Mouse (Mus musculus) kidney, embryonic 15.5 days (tissue): ENCODE measurements around the gene Rabac1. TPM values are rescaled to one million over a fixed set of nuclear protein-coding genes. Genes with fewer than 3 reads are reported as not detected.

Experiments
- ATAC-seq: fragments of 200-750 bp; cut with Nextera tagmentation; replicated peaks from 2 replicates; pipeline ENCODE4 v1.8.0; 2017; ENCODE audit warnings: moderate TSS enrichment; ENCODE audit not compliant: low FRiP score
- H3K27ac ChIP-seq: fragments of 300-500 bp; sonication (generic); 2 replicates; pipeline ENCODE4 v1.5.1; 2015; ENCODE audit warnings: mild to moderate bottlenecking, inconsistent platforms
- H3K27me3 ChIP-seq: fragments of 300-500 bp; sonication (generic); 2 replicates; pipeline ENCODE4 v1.6.1; 2015; ENCODE audit warnings: inconsistent platforms
- H3K36me3 ChIP-seq: fragments of 300-500 bp; sonication (generic); 2 replicates; pipeline ENCODE4 v1.6.1; 2015; ENCODE audit warnings: inconsistent platforms
- H3K4me1 ChIP-seq: fragments of 300-500 bp; sonication (generic); 2 replicates; pipeline ENCODE4 v1.6.1; 2015; ENCODE audit warnings: inconsistent platforms
- H3K4me2 ChIP-seq: fragments of 300-500 bp; sonication (generic); 2 replicates; pipeline ENCODE4 v1.6.1; 2015; ENCODE audit warnings: moderate library complexity, mild to moderate bottlenecking, inconsistent platforms
- H3K4me3 ChIP-seq: fragments of 300-500 bp; sonication (generic); replicated peaks from 2 replicates; pipeline ENCODE4 v1.5.1; 2015; ENCODE audit warnings: mild to moderate bottlenecking, inconsistent platforms
- H3K9ac ChIP-seq: fragments of 300-500 bp; sonication (generic); 2 replicates; pipeline ENCODE4 v1.6.1; 2015; ENCODE audit warnings: mild to moderate bottlenecking, inconsistent platforms
- H3K9me3 ChIP-seq: fragments of 300-500 bp; sonication (generic); replicated peaks from 2 replicates; pipeline ENCODE4 v1.6.1; 2016; ENCODE audit warnings: inconsistent platforms
- WGBS: fragments of 180-500 bp; shearing (Covaris S2); methylation state at CpG from one replicate; pipeline ENCODE4 v1.1.7; 2015; ENCODE audit warnings: mixed read lengths; 5-methylcytosine and 5-hydroxymethylcytosine counted together
- polyA plus RNA-seq: library from polyadenylated mRNA; unstranded; fragments of >200 nt; fragmentation: Nextera tagmentation; extraction: Ambion mirVana; gene quantifications from 2 replicates; pipeline ENCODE4 v1.2.1, GENCODE M21; 2015

Gene Rabac1
- polyA plus RNA-seq, 1 experiment from 2014 or later = 153 TPM

- H3K27ac ChIP-seq = no peak overlapping the region
- no peaks in the 10 kb centered on the region for H3K36me3 ChIP-seq
- no peaks in the 10 kb centered on the region for H3K9me3 ChIP-seq
- peaks cover 55% of the 10 kb centered on the region for H3K27me3 ChIP-seq
- no peak overlapping the region for H3K4me3 ChIP-seq
- H3K4me1 ChIP-seq = peaks cover 8% of the 10 kb centered on the region
- no peak overlapping the region for H3K9ac ChIP-seq
- no peak overlapping the region for H3K4me2 ChIP-seq
- ATAC-seq = no peak
- WGBS = 88% methylated on average over 8 of the region's 8 CpGs
Observed at GRCm38 (mm10) chr7:25003820-25004388, 31.4 kb upstream of the Rabac1 start.

- no peak overlapping the region for H3K9ac ChIP-seq
- no peaks in the 10 kb centered on the region for H3K9me3 ChIP-seq
- H3K36me3 ChIP-seq = no peaks in the 10 kb centered on the region
- no peak for ATAC-seq
- no peak overlapping the region for H3K4me3 ChIP-seq
- H3K4me2 ChIP-seq = no peak overlapping the region
- WGBS = 42% methylated on average over 11 of the region's 11 CpGs
- peaks cover 49% of the 10 kb centered on the region for H3K27me3 ChIP-seq
- H3K4me1 ChIP-seq = peaks cover 8% of the 10 kb centered on the region
- no peak overlapping the region for H3K27ac ChIP-seq
Observed at GRCm38 (mm10) chr7:25003291-25003690, 30.7 kb upstream of the Rabac1 start.

GRCm38 (mm10) chr7:25000711-25001110 lies 28.2 kb upstream of the Rabac1 start:
- no peaks in the 10 kb centered on the region for H3K36me3 ChIP-seq
- no peak overlapping the region for H3K27ac ChIP-seq
- H3K9ac ChIP-seq = no peak overlapping the region
- no peak overlapping the region for H3K4me2 ChIP-seq
- H3K4me3 ChIP-seq = no peak overlapping the region
- H3K27me3 ChIP-seq = peaks cover 23% of the 10 kb centered on the region
- ATAC-seq = no peak
- no peaks in the 10 kb centered on the region for H3K9me3 ChIP-seq
- H3K4me1 ChIP-seq = peaks cover 7% of the 10 kb centered on the region
- 69% methylated on average over 12 of the region's 12 CpGs for WGBS

GRCm38 (mm10) chr7:25000211-25000610 lies 27.7 kb upstream of the Rabac1 start:
- Histone ChIP-seq H3K4me2 (no peak overlapping the region), H3K27ac (no peak overlapping the region), H3K4me1 (peaks cover 2% of the 10 kb centered on the region), H3K9ac (no peak overlapping the region), H3K36me3 (no peaks in the 10 kb centered on the region), H3K9me3 (no peaks in the 10 kb centered on the region), H3K27me3 (peaks cover 18% of the 10 kb centered on the region), H3K4me3 (no peak overlapping the region)
- ATAC-seq = no peak
- WGBS = 64% methylated on average over 7 of the region's 7 CpGs

GRCm38 (mm10) chr7:24993081-24993480 lies 20.5 kb upstream of the Rabac1 start:
- ATAC-seq = no peak
- Histone ChIP-seq H3K27me3 (no peaks in the 10 kb centered on the region), H3K4me3 (no peak overlapping the region), H3K4me1 (no peaks in the 10 kb centered on the region), H3K9me3 (no peaks in the 10 kb centered on the region), H3K27ac (no peak overlapping the region), H3K9ac (no peak overlapping the region), H3K36me3 (no peaks in the 10 kb centered on the region), H3K4me2 (no peak overlapping the region)
- 67% methylated on average over 6 of the region's 6 CpGs for WGBS

GRCm38 (mm10) chr7:24990478-24990877 lies 17.9 kb upstream of the Rabac1 start:
- H3K4me1 ChIP-seq = no peaks in the 10 kb centered on the region
- no peak overlapping the region for H3K4me3 ChIP-seq
- H3K27me3 ChIP-seq = no peaks in the 10 kb centered on the region
- no peaks in the 10 kb centered on the region for H3K36me3 ChIP-seq
- WGBS = 83% methylated on average over 8 of the region's 8 CpGs
- ATAC-seq = no peak
- no peak overlapping the region for H3K4me2 ChIP-seq
- H3K9ac ChIP-seq = no peak overlapping the region
- H3K27ac ChIP-seq = no peak overlapping the region
- H3K9me3 ChIP-seq = no peaks in the 10 kb centered on the region

- Histone ChIP-seq H3K4me1 (no peaks in the 10 kb centered on the region), H3K9me3 (no peaks in the 10 kb centered on the region), H3K4me2 (no peak overlapping the region), H3K9ac (no peak overlapping the region), H3K4me3 (no peak overlapping the region), H3K27me3 (no peaks in the 10 kb centered on the region), H3K27ac (no peak overlapping the region), H3K36me3 (no peaks in the 10 kb centered on the region)
- ATAC-seq = no peak
- WGBS = 83% methylated on average over 14 of the region's 14 CpGs
Observed at GRCm38 (mm10) chr7:24987941-24988340, 15.4 kb upstream of the Rabac1 start.

- no peaks in the 10 kb centered on the region for H3K9me3 ChIP-seq
- H3K9ac ChIP-seq = no peak overlapping the region
- ATAC-seq = no peak
- no peak overlapping the region for H3K4me2 ChIP-seq
- H3K36me3 ChIP-seq = no peaks in the 10 kb centered on the region
- H3K27me3 ChIP-seq = no peaks in the 10 kb centered on the region
- H3K4me3 ChIP-seq = no peak overlapping the region
- 75% methylated on average over 5 of the region's 5 CpGs for WGBS
- H3K27ac ChIP-seq = no peak overlapping the region
- no peaks in the 10 kb centered on the region for H3K4me1 ChIP-seq
Observed at GRCm38 (mm10) chr7:24985799-24986198, 13.2 kb upstream of the Rabac1 start.

- Histone ChIP-seq H3K4me1 (no peaks in the 10 kb centered on the region), H3K36me3 (no peaks in the 10 kb centered on the region), H3K4me2 (no peak overlapping the region), H3K27ac (no peak overlapping the region), H3K4me3 (no peak overlapping the region), H3K27me3 (no peaks in the 10 kb centered on the region), H3K9ac (no peak overlapping the region), H3K9me3 (no peaks in the 10 kb centered on the region)
- WGBS = 96% methylated on average over 2 of the region's 2 CpGs
- no peak for ATAC-seq
Observed at GRCm38 (mm10) chr7:24984307-24984706, 11.8 kb upstream of the Rabac1 start.

GRCm38 (mm10) chr7:24983396-24983795 lies 10.8 kb upstream of the Rabac1 start:
- Histone ChIP-seq H3K4me2 (no peak overlapping the region), H3K4me1 (no peaks in the 10 kb centered on the region), H3K9ac (no peak overlapping the region), H3K4me3 (no peak overlapping the region), H3K27me3 (no peaks in the 10 kb centered on the region), H3K9me3 (no peaks in the 10 kb centered on the region), H3K27ac (no peak overlapping the region), H3K36me3 (no peaks in the 10 kb centered on the region)
- WGBS = 80% methylated on average over 5 of the region's 5 CpGs
- ATAC-seq = no peak

- no peaks in the 10 kb centered on the region for H3K4me1 ChIP-seq
- ATAC-seq = no peak
- H3K4me3 ChIP-seq = no peak overlapping the region
- no peaks in the 10 kb centered on the region for H3K27me3 ChIP-seq
- no peak overlapping the region for H3K27ac ChIP-seq
- WGBS = 84% methylated on average over 7 of the region's 7 CpGs
- H3K9ac ChIP-seq = no peak overlapping the region
- no peaks in the 10 kb centered on the region for H3K9me3 ChIP-seq
- H3K4me2 ChIP-seq = no peak overlapping the region
- no peaks in the 10 kb centered on the region for H3K36me3 ChIP-seq
Observed at GRCm38 (mm10) chr7:24980439-24980838, 7.9 kb upstream of the Rabac1 start.

GRCm38 (mm10) chr7:24978781-24979180 lies 6.2 kb upstream of the Rabac1 start:
- Histone ChIP-seq H3K27me3 (no peaks in the 10 kb centered on the region), H3K9me3 (no peaks in the 10 kb centered on the region), H3K4me1 (no peaks in the 10 kb centered on the region), H3K36me3 (no peaks in the 10 kb centered on the region), H3K9ac (no peak overlapping the region), H3K27ac (no peak overlapping the region), H3K4me2 (no peak overlapping the region), H3K4me3 (no peak overlapping the region)
- no peak for ATAC-seq
- 77% methylated on average over 7 of the region's 7 CpGs for WGBS

GRCm38 (mm10) chr7:24974893-24975595 lies 2.5 kb upstream of the Rabac1 start:
- no peak for ATAC-seq
- 35% methylated on average over 9 of the region's 9 CpGs for WGBS

More at GRCm38 (mm10) chr7:24974893-24975595, 2.5 kb upstream of the Rabac1 start:
- Histone ChIP-seq H3K27me3 (no peaks in the 10 kb centered on the region), H3K9me3 (no peaks in the 10 kb centered on the region), H3K36me3 (0 out of 2 replicates have a peak, but pooled peaks cover under 1% of the 10 kb centered on the region), H3K4me1 (peaks cover 5% of the 10 kb centered on the region), H3K9ac (no peak overlapping the region), H3K27ac (no peak overlapping the region), H3K4me2 (no peak overlapping the region), H3K4me3 (no peak overlapping the region)
